Mouse (Mus musculus) c-Kit-positive CD71-positive TER-119-positive erythroid progenitor cells, embryonic 14.5 days (primary cell): ENCODE data around the gene Medag.

ENCODE experiments used
- DNase-seq: peaks from one replicate; pipeline ENCODE4 v3.0.0-alpha.2; 2013; ENCODE audit warnings: low spot score

Medag gene

DNA sequence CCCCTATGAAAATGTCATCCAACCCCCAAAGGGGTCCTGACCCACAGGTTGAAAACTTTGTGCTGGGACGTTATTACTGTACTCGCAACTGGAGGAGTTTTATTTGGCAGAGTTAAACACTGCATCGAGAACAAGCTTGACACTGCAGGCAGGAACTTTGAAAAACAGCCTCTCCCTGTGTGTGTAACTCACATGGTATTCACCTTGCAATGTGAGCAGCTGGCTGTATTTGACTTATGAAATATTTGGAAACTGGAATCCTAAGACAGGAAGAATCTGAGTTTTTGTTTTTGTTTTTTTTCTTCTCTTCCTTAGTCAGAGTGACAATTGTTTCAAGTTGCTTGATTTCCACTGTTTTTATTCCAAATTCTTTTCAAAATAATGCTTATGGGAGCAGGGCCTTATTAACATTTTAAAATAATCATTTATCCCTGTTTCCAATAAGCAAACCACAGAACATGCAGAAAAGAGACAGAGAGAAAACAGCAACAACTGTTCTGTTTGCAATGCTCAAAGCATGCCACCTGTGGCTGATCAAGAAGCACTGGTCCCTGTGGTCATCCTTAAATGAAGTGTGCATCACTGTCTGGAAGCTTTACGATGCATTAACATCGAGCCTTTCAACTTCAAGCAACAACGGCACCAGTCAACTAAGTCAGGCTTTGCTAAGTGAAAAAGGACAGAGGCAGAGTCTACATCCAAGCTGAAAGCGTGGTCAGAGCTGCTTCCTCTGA, 26.2 kb upstream of the Medag start:
- no peak for DNase-seq

DNA sequence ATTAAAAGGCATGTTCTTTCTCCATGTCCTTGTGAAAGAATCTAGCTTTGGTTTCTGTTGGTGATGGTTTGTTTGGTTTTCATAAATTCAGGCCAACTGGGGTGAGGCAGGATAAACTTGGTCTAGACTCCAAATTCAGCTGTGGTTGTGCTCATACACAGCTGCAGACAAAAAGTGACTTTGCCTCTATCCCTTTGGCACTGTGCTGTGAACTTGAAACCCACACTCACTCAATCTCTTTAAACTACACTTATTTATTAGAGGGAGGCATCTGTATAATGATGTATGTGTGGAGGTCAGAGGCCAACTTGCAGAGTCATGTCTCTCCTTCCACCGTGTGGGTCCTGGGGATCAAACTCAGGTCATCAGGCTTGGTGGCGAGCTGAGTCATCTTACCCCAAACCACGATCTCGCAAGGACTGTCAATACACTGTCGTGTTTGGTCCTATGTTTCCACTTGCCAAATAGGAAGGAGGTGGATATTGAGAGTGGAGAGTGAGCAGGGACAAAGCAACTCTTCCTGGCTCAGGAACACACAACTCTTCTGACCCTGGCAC, 25.2 kb upstream of the Medag start:
- DNase-seq = no peak

DNA sequence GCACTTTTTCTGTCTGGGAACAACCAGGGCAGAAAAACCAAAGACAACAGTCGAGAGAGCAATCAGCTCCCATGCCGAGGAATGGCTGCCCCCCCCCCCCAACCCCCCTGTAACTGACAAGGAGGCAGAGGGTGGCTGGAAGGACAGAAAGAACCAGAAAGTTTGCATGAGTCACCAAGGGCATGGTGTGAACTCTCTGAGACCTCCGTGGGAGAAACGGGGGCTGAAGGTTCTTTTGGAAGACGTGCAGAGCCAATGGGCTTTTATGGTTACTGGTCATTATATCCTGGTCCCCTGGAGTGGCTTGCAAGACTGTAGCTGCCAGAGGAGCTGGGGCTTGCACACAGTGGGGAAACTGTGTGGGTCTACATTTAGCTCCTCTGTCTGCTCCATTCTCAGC, 22.6 kb upstream of the Medag start:
- DNase-seq = no peak

DNA sequence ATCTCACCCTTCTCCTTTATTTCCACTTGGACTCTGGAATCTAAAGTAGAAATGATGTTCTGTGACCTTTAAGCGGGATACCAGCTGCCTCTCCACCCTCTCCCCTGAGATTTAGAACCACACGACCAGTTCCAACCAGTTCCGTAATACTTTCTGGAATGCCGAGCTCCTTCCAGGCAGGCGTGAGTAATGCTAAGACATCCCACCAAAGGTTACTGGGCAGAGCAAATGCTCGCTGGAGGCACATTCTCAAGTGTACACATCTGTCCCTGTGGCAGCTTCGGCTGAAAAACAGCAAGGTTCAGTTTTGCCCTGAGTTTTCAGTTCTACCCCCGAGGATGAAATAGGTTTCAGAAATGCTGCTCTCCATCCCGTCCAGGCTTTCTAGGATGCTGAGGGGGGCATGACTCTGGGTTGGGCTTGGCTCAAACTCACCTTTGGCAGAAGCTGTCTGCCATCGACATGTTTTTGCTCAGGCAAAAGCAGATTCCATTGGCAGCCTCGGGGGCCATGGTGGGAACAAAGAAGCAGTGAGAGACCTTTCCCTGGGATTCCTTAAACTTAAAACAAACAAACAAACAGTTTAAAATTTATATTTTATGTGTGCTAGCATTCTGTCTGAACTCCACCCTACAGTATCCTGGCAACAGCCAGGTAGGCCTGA, 21.9 kb upstream of the Medag start:
- DNase-seq = no peak

DNA sequence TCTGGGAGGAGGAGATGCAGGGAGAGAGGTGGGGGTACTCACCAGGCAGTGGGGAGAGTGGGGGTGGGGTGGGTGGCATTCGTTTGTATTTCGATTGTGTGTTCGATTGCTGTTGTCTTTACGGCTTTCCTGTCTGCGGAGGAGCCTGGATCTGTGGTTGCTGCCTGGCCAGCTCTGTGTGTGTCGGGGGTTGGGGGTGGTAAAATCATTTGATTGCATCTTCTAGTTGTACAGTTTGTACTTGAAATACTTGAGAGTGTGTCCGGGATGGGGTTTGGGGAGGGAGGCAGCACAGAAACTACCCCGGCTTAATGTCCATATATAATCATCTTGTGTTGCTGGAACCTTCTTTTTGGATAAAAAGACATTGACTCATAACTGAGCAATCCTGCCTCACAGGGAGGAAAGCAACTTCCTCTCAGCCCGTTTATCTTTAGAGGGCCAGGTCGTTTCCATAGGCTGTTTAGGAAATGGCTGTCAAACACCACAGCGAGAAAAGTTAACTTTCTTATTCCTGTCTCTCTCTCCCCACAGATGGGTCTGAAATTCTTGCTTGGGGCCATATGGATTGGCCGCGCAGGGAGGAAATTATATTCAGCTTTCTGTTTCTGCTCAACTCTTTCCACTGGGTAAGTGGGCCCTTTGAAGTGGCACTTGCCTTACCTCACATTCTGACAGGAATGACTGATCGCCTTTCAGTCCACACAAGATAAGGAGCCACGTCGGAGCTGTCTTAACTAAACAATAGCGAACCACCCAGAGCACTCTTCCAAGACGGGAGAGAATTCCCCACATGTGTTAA, 19.8 kb upstream of the Medag start:
- DNase-seq = no peak

DNA sequence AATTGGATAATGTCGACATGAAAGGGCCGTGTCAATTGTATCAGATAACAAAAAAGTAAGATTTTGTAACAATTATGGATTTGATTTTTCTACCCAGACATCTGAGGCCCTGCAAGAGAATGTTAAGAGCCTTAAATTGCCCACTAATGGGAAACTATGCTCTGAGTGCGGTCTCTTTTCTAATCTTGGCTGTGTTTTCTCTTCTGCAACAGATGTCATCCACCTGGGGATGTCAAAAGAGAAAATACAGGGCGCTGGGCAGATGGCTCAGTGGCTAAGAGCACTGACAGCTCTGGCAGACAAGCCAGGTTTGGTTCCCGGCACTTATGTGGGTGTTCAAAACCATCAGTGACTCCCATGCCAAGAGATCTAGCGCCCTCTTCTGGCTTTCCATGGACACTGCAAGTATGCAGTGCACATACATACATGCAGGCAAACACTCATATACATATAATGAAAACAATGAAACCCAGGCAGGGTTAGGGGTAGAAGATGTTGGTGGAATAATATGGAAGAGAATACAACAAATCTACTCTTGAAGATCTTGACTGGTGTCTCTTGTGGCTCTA, 19.0 kb upstream of the Medag start:
- no peak for DNase-seq

GRCm38 (mm10) chr5:149401446-149401975, 10.0 kb upstream of the Medag start:
- no peak for DNase-seq

GRCm38 (mm10) chr5:149402029-149402428, 9.5 kb upstream of the Medag start:
- no peak for DNase-seq

DNA sequence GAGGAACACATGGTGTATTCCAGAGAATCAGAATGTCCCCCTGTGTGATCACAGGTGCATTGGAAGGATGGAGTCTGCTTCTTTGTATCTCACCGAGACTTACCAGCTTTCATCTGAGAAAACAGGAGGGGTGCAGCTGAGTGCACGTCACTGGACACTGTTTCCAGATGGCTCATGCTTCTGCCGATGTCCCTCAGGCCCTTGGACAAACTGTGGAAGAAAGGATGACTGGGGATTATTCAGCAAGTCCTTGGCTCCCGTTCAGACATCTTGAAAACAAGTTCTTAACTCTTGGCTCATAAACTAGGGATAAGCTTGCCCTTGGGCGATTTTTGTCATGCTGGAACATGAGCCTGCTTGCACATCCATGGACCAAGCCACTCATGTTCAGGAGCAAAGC, 8.2 kb upstream of the Medag start:
- no peak for DNase-seq

- DNase-seq = no peak
Measured at GRCm38 (mm10) chr5:149404710-149405109, 6.8 kb upstream of the Medag start.

GRCm38 (mm10) chr5:149406791-149407276, 4.7 kb upstream of the Medag start:
- DNase-seq = no peak

- no peak for DNase-seq
Measured at GRCm38 (mm10) chr5:149409502-149409901, 2.0 kb upstream of the Medag start.

DNA sequence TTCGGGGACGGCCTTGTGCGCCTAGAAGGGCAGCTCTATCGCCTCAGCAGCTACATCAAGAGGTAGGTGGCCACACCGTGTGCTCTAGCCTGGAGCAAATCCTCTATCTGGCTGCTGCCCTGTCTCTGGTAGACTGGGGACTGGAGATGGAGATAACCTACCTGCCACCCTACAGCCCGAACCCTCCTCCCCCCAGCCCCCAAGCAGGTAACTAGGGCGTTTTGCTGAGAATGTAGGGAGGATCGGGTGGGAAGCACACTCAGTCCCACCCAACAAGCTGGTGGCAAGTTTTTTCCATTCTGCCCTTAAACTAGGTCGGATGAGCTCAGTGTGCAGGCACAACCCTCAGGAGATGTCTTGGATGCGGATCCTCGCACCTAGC, 636 bp downstream of the Medag start:
- DNase-seq = no peak

- DNase-seq = no peak
Measured at GRCm38 (mm10) chr5:149412671-149413070, 1.1 kb downstream of the Medag start.

GRCm38 (mm10) chr5:149414369-149415167, 3.0 kb downstream of the Medag start:
- DNase-seq = no peak

GRCm38 (mm10) chr5:149417381-149417780, 5.8 kb downstream of the Medag start:
- DNase-seq = no peak

DNA sequence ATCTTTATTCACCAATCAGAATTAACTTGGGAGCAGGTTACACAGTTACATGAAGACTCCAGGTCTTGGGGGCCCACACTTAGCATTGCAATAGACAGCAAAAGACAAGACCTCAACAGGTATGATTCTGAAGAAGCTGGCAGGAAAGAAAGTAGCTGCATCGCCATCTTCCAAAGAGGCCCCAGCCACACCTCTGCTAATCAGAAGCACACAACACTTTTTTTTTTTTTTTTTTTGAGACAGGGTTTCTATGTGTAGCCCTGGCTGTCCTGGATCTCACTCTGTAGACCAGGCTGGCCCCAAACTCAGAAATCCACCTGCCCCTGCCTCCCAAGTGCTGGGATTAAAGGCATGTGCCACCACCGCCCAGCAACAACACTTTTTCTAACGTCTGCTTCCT, 15.0 kb downstream of the Medag start:
- DNase-seq = no peak

DNA sequence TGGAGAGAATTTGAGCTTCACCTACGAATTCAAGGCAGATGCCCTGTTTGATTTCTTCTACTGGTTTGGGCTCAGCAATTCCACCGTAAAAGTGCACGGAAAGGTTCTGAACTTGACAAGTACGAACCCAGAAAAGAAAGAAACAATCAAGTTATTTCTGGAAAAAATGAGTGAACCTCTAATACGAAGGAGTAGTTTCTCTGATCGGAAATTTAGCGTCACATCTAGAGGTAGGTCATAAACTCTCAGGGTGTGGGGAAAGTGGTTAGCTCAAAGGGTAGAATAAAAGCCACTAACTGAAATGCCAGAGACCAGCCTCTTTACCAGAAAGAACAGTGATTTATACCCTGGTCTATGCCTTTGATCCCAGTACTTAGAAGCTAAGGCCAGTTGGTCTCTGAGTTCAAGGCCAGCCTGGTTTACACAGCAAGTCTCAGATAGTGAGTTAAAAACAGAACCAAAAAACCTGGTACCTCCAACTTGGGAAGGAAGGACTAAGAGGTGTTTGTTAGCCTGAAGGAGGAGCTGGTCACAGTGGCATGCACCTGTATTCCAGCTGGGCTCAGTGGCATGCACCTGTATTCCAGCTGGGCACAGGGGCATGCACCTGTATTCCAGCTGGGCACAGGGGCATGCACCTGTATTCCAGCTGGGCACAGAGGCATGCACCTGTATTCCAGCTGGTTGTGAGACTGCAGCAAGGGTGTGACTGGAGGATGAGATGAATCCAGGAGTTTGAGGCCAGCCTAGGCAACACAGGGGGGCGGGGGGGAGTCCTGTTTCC, 15.9 kb downstream of the Medag start:
- no peak for DNase-seq

GRCm38 (mm10) chr5:149428347-149428746, 16.8 kb downstream of the Medag start:
- no peak for DNase-seq

DNA sequence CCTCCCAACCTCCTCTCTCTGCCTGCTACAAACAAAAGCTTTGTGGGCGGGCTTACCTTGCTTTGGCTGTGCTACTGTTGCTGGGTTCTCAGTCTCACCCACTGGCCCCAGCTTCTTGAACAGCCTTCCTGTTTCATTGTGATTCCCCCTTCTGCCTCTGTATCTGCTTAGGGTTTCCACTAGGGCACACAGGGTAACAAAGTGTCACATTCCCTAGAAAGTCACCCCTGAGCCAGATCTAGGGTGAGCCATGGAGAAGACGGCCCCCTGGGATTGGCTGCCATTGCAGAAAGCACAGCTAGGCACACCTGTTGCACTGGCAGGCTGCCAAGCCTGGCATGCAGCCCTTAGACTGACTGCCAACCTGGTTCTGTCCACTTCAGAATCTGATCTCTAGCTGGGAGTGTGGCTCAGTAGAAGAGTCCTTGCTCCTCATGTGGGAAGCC, 17.3 kb downstream of the Medag start:
- DNase-seq = no peak
